Mouse (Mus musculus): ENCODE measurements around the gene 1190005I06Rik. TPM values are rescaled to one million over a fixed set of nuclear protein-coding genes. Genes with fewer than 3 reads are reported as not detected.

The 1190005I06Rik gene
- polyA plus RNA-seq, 1 experiment: 4.9 TPM

DNA sequence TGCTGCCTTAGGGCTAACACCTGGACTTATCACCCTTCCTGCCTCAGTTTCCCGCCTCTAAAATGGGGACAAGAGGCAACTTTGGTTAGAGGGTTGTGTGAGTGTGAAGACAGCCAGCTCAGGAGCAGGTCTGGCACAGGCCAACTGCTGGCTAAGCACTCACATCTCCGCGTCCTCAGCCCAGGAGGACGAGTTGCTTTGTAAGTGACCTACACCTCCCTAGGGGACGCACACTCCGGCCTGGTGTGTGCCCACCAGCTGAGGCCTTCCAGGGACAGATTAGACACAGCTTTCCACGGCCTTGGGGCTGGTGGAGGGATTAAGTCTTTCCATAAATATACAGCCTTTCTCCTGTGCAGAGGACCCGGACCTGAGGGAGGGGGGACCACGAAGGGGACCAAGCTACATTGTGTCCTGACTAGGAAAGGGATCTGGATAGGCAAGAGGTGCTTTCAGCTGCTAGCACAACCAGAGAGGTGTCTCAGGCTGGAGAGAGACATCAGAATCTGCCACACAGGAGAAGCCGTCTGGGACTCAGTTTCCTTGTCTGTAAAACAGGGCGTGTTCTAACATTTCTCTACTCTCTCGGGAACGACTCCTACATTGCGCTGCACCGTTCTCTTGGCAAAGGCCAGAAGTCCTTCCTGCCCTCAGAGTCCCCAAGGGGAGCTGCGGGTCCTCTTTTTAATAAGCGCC, 14.3 kb downstream of the 1190005I06Rik start:
- H3K4me3 ChIP-seq: no peak overlapping the region
- no peaks in the 10 kb centered on the region for H3K79me2 ChIP-seq (ENCODE audit: control insufficient read depth, insufficient read depth)
- no peaks in the 10 kb centered on the region for H3K27me3 ChIP-seq (ENCODE audit: control insufficient read depth, insufficient read depth, insufficient read length)
- H3ac ChIP-seq (ENCODE audit: control insufficient read depth, insufficient read length): no peak overlapping the region
- TF ChIP-seq MAX (IDR thresholded peaks at IDR 0.05; ENCODE audit: low read depth) (no peak), TCF3 (IDR thresholded peaks at IDR 0.05; ENCODE audit: insufficient read length, low read depth) (no peak), USF1 (IDR thresholded peaks at IDR 0.05; ENCODE audit: low read depth) (no peak), POLR2A (IDR thresholded peaks at IDR 0.05; ENCODE audit: insufficient read length, low read depth) (no peak), REST (IDR thresholded peaks at IDR 0.05; ENCODE audit: insufficient read depth, insufficient read length) (no peak), SRF (IDR thresholded peaks at IDR 0.05; ENCODE audit: control insufficient read depth, insufficient read length, low read depth) (no peak), MYOG (IDR thresholded peaks at IDR 0.05; ENCODE audit: control insufficient read depth in 1 of 3, insufficient read depth in 1 of 3, insufficient read length in 2 of 3, low read depth in 2 of 3) (no peak), E2F4 (IDR thresholded peaks at IDR 0.05; ENCODE audit: insufficient read depth) (no peak), POLR2AphosphoS2 (IDR thresholded peaks at IDR 0.05; ENCODE audit: insufficient read length, low read depth) (no peak), TCF12 (IDR thresholded peaks at IDR 0.05; ENCODE audit: insufficient read depth, poor library complexity, severe bottlenecking) (no peak), CEBPB (IDR thresholded peaks at IDR 0.05; ENCODE audit: insufficient read depth, poor library complexity, severe bottlenecking) (no peak)
- no peak overlapping the region for H3K4me2 ChIP-seq (ENCODE audit: low read depth)
- H3K36me3 ChIP-seq (ENCODE audit: control insufficient read depth, insufficient read depth): no peaks in the 10 kb centered on the region

DNA sequence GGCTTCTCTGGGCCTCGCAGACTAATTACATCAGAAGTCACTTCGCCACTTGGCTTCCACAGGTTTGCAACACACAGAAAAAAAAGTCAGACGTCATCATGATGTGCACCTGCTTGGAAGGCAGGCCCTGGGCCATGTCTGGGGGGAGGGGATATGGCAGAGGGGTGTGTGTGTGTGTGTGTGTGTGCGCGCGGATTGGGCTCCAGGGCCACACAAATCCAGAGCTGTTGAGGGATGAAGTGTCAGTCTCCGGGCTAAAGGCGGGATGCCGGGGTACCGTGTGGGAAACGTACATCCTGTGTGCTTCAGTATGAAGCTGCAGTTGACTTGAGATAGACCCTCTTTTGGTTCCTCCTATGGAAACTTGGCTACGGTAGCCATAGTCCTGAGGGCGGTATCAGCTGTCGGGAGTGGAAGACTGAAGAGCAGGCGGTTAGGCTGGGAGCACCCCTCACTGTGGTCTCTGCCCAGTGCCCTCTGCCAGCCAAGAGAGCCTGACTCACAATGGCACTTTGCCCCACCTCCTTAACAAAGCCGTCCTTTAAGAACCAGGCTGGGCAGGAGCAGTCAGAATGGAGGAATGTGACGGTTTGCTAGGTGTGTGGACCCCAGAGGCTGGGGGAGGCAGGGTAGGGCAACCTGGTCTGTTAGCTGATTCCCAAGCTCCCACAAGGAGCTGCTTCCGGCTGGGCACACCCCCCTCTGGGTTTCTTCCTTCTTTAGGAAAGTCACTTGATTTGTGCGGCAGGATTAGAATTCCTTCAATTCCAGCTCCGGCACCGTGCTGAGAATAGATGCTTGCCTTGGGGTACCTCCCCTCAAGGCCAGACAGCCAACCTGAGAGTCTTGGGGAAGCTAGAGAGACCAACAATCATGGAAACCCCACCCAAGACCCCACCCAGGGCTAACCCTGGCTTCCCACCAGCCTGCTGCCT, 15.7 kb downstream of the 1190005I06Rik start:
- H3ac ChIP-seq (ENCODE audit: control insufficient read depth, insufficient read length): no peak overlapping the region
- H3K4me3 ChIP-seq: no peak overlapping the region
- TF ChIP-seq TCF3 (IDR thresholded peaks at IDR 0.05; ENCODE audit: insufficient read length, low read depth) (no peak), POLR2AphosphoS2 (IDR thresholded peaks at IDR 0.05; ENCODE audit: insufficient read length, low read depth) (no peak), REST (IDR thresholded peaks at IDR 0.05; ENCODE audit: insufficient read depth, insufficient read length) (no peak), POLR2A (IDR thresholded peaks at IDR 0.05; ENCODE audit: insufficient read length, low read depth) (no peak), USF1 (IDR thresholded peaks at IDR 0.05; ENCODE audit: low read depth) (no peak), MYOD1 (IDR thresholded peaks at IDR 0.05; ENCODE audit: control insufficient read depth in 1 of 3, insufficient read length in 2 of 3, low read depth in 2 of 3) (no peak), SRF (IDR thresholded peaks at IDR 0.05; ENCODE audit: control insufficient read depth, insufficient read length, low read depth) (no peak), MAX (IDR thresholded peaks at IDR 0.05; ENCODE audit: low read depth) (no peak), MYOG (IDR thresholded peaks at IDR 0.05; ENCODE audit: control insufficient read depth in 1 of 3, insufficient read depth in 1 of 3, insufficient read length in 2 of 3, low read depth in 2 of 3) (no peak), E2F4 (IDR thresholded peaks at IDR 0.05; ENCODE audit: insufficient read depth) (no peak), CEBPB (IDR thresholded peaks at IDR 0.05; ENCODE audit: insufficient read depth, poor library complexity, severe bottlenecking) (no peak)
- no peaks in the 10 kb centered on the region for H3K27me3 ChIP-seq (ENCODE audit: control insufficient read depth, insufficient read depth, insufficient read length)
- H3K36me3 ChIP-seq (ENCODE audit: control insufficient read depth, insufficient read depth): no peaks in the 10 kb centered on the region
- no peak overlapping the region for H3K4me2 ChIP-seq (ENCODE audit: low read depth)
- H3K79me2 ChIP-seq (ENCODE audit: control insufficient read depth, insufficient read depth): no peaks in the 10 kb centered on the region

DNA sequence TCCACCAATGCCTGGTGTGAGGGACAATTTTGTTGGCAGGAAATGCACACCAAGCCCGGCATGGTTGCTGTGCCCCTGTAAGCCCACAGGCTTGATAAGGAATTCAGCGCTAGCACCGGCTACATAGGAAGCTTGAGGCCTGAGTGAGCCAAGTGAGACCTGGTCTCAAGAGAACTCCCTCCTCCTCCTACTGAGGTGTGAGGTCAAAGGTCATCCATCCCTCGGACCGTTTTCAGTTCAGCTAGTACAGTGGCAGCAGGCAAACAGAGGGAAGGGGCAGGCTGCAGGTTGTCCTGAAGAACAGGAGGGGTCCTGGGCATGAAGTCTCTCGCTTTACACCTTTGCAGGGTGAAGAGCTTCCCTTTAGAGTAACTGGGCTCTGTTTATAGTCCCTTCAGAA, 16.6 kb downstream of the 1190005I06Rik start:
- no peak for TF ChIP-seq REST (IDR thresholded peaks at IDR 0.05; ENCODE audit: insufficient read depth, insufficient read length)
- TF ChIP-seq TCF12 (IDR thresholded peaks at IDR 0.05; ENCODE audit: insufficient read depth, poor library complexity, severe bottlenecking): no peak
- TF ChIP-seq USF1 (IDR thresholded peaks at IDR 0.05; ENCODE audit: low read depth): no peak
- TF ChIP-seq POLR2AphosphoS2 (IDR thresholded peaks at IDR 0.05; ENCODE audit: insufficient read length, low read depth): no peak
- TF ChIP-seq MAX (IDR thresholded peaks at IDR 0.05; ENCODE audit: low read depth): no peak
- TF ChIP-seq CEBPB (IDR thresholded peaks at IDR 0.05; ENCODE audit: insufficient read depth, poor library complexity, severe bottlenecking): no peak
- TF ChIP-seq POLR2A (IDR thresholded peaks at IDR 0.05; ENCODE audit: insufficient read length, low read depth): no peak
- no peaks in the 10 kb centered on the region for H3K27me3 ChIP-seq (ENCODE audit: control insufficient read depth, insufficient read depth, insufficient read length)
- H3K79me2 ChIP-seq (ENCODE audit: control insufficient read depth, insufficient read depth): no peaks in the 10 kb centered on the region
- H3K4me3 ChIP-seq: no peak overlapping the region
- H3K36me3 ChIP-seq (ENCODE audit: control insufficient read depth, insufficient read depth): no peaks in the 10 kb centered on the region
- no peak overlapping the region for H3ac ChIP-seq (ENCODE audit: control insufficient read depth, insufficient read length)
- H3K4me2 ChIP-seq (ENCODE audit: low read depth): no peak overlapping the region

DNA sequence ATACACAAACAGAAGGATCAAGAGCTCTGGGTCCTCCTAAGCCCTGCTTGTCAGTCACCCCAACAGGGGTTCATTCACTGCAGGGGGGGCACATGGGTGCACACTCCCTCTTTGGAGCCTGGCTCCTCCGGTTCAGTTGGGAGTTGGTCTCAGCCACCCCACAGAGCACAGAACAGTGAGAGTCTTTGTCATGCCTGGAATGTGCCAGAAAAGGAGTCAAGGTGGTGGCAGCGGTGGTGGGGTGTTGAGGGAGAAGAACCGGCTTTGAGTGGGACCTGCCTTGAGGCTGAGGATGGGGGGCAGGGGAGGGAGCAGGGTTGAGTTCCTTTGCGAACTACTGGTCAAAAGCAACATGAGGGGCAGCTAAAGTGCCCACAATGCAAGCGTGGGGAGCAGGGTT, 17.4 kb downstream of the 1190005I06Rik start:
- Histone ChIP-seq H3K36me3 (ENCODE audit: control insufficient read depth, insufficient read depth) (no peaks in the 10 kb centered on the region), H3ac (ENCODE audit: control insufficient read depth, insufficient read length) (no peak overlapping the region)
- no peak for TF ChIP-seq MYOD1 (IDR thresholded peaks at IDR 0.05; ENCODE audit: control insufficient read depth in 1 of 3, insufficient read length in 2 of 3, low read depth in 2 of 3)
- no peak for TF ChIP-seq POLR2AphosphoS2 (IDR thresholded peaks at IDR 0.05; ENCODE audit: insufficient read length, low read depth)
- TF ChIP-seq E2F4 (IDR thresholded peaks at IDR 0.05; ENCODE audit: insufficient read depth): no peak
- no peak for TF ChIP-seq TCF12 (IDR thresholded peaks at IDR 0.05; ENCODE audit: insufficient read depth, poor library complexity, severe bottlenecking)
- TF ChIP-seq MAX (IDR thresholded peaks at IDR 0.05; ENCODE audit: low read depth): no peak
- TF ChIP-seq TCF3 (IDR thresholded peaks at IDR 0.05; ENCODE audit: insufficient read length, low read depth): no peak
- TF ChIP-seq REST (IDR thresholded peaks at IDR 0.05; ENCODE audit: insufficient read depth, insufficient read length): no peak
- no peak for TF ChIP-seq MYOG (IDR thresholded peaks at IDR 0.05; ENCODE audit: control insufficient read depth in 1 of 3, insufficient read depth in 1 of 3, insufficient read length in 2 of 3, low read depth in 2 of 3)
- no peak for TF ChIP-seq CEBPB (IDR thresholded peaks at IDR 0.05; ENCODE audit: insufficient read depth, poor library complexity, severe bottlenecking)
- TF ChIP-seq USF1 (IDR thresholded peaks at IDR 0.05; ENCODE audit: low read depth): no peak
- TF ChIP-seq POLR2A (IDR thresholded peaks at IDR 0.05; ENCODE audit: insufficient read length, low read depth): no peak
- TF ChIP-seq SRF (IDR thresholded peaks at IDR 0.05; ENCODE audit: control insufficient read depth, insufficient read length, low read depth): no peak

More for the DNA sequence above, 17.4 kb downstream of the 1190005I06Rik start:
- Histone ChIP-seq H3K79me2 (ENCODE audit: control insufficient read depth, insufficient read depth) (no peaks in the 10 kb centered on the region), H3K4me2 (ENCODE audit: low read depth) (no peak overlapping the region), H3K27me3 (ENCODE audit: control insufficient read depth, insufficient read depth, insufficient read length) (no peaks in the 10 kb centered on the region), H3K4me3 (no peak overlapping the region)
